Mouse (Mus musculus) kidney, postnatal 0 days (tissue): ENCODE results near the gene Ccs. TPM values are rescaled to one million over a fixed set of nuclear protein-coding genes. Genes with fewer than 3 reads are reported as not detected.

ENCODE experiments used
- ATAC-seq: fragments of 200-750 bp; cut with Nextera tagmentation; replicated peaks from 2 replicates; pipeline ENCODE4 v1.8.0; 2017; ENCODE audit warnings: low read depth, moderate number of reproducible peaks, moderate TSS enrichment, moderate library complexity; ENCODE audit not compliant: low FRiP score
- DNase-seq: peaks from one replicate; pipeline ENCODE4 v3.0.0-alpha.2; 2016; ENCODE audit warnings: low spot score
- H3K27ac ChIP-seq: fragments of 300-500 bp; sonication (generic); 2 replicates; pipeline ENCODE4 v1.5.1; 2014; ENCODE audit warnings: mild to moderate bottlenecking
- H3K27me3 ChIP-seq: fragments of 300-500 bp; sonication (generic); 2 replicates; pipeline ENCODE4 v1.6.1; 2014; ENCODE audit warnings: low read length, mixed read lengths; ENCODE audit not compliant: insufficient read depth
- H3K36me3 ChIP-seq: fragments of 300-500 bp; sonication (generic); 2 replicates; pipeline ENCODE4 v1.6.1; 2014; ENCODE audit warnings: low read length, mixed read lengths; ENCODE audit not compliant: insufficient read depth
- H3K4me1 ChIP-seq: fragments of 300-500 bp; sonication (generic); replicated peaks from 2 replicates; pipeline ENCODE4 v1.6.1; 2014; ENCODE audit warnings: antibody characterized with exemption, low read length, mixed read lengths; ENCODE audit not compliant: insufficient read depth
- H3K4me2 ChIP-seq: fragments of 300-500 bp; sonication (generic); 2 replicates; pipeline ENCODE4 v1.6.1; 2014; ENCODE audit warnings: mild to moderate bottlenecking, low read length, moderate library complexity, mixed read lengths
- H3K4me3 ChIP-seq: fragments of 300-500 bp; sonication (generic); replicated peaks from 2 replicates; pipeline ENCODE4 v1.5.1; 2014; ENCODE audit warnings: low read depth, low read length
- H3K9ac ChIP-seq: fragments of 300-500 bp; sonication (generic); 2 replicates; pipeline ENCODE4 v1.6.1; 2014; ENCODE audit warnings: low read depth, low read length
- H3K9me3 ChIP-seq: fragments of 300-500 bp; sonication (generic); replicated peaks from 2 replicates; pipeline ENCODE4 v1.6.1; 2016; ENCODE audit warnings: low read length, inconsistent platforms, mixed read lengths
- CTCF ChIP-seq: IDR thresholded peaks from 2 replicates; pipeline ENCODE4 v1.5.1; 2016; ENCODE audit warnings: antibody characterized with exemption, low read depth, mild to moderate bottlenecking, moderate library complexity
- WGBS: fragments of 180-500 bp; shearing (Covaris S2); extraction: QIAGEN DNeasy Blood & Tissue Kit; methylation state at CpG from one replicate; pipeline ENCODE4 v1.1.7; 2014; 5-methylcytosine and 5-hydroxymethylcytosine counted together
- polyA plus RNA-seq: library from polyadenylated mRNA; unstranded; fragments of >200 nt; fragmentation: Nextera tagmentation; extraction: Ambion mirVana; gene quantifications from 2 replicates; pipeline ENCODE4 v1.2.1, GENCODE M21; 2015

Gene Ccs
- polyA plus RNA-seq, 1 experiment from 2014 or later: 72.9 TPM

DNA sequence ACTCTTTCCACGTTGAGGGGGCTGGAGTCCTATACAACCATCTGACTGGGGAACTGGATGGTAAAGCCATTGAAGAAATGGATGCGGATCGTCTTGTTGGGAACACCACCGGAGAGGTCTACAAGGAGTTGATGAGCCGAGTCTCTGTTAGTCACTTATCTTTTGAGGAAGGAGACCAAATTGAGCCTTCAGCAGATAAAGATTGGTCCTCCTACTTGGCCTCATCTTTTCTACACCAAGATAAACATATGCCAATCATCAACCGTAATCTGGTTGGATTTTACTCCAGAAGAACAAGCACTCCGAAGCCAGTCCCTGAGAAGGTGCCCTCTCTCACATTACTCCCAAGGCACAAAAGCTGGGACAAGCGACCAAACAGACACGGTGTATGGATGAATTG is 1.7 kb upstream of the Ccs start:
- Histone ChIP-seq H3K36me3 (no peaks in the 10 kb centered on the region), H3K4me1 (0 out of 2 replicates have a peak, but pooled peaks cover 7% of the 10 kb centered on the region), H3K27me3 (no peaks in the 10 kb centered on the region; the same call in 1 of the 2 replicates), H3K4me2 (no peak overlapping the region), H3K9me3 (no peaks in the 10 kb centered on the region), H3K4me3 (no peak overlapping the region), H3K27ac (no peak overlapping the region), H3K9ac (no peak overlapping the region)
- no peak for TF ChIP-seq CTCF
- 84% methylated on average over 9 of the region's 9 CpGs for WGBS
- DNase-seq: no peak
- no peak for ATAC-seq

DNA sequence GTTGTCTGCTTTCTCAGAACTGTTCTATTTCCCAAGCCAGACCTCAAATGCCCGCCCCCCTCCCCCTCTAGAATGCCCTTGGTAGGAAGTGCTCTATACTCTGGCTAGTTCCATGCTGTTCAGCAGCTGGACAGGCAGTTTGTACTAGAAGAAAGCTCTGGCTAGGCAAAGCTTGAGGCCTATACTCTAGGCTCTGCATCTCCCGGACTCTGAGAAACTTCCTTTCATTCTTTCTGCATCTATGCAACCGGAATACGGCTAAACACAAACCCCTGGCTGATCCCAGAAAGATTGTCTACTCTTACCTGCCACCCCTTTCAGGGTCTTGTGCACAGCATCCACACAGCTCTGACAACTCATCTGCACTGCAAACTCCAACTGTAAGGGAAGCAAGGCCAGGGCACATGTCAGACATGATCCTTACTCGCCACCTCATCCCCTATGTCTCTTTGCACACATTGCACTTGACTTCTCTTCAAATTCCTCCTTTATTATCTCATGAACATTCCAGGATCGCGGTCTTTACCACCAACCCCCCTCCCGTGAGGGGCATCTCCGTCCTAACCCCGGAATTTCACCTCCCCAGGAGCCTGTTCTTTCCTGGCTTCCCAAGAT is 499 bp downstream of the Ccs start:
- 24% methylated on average over 10 of the region's 10 CpGs for WGBS
- no peaks in the 10 kb centered on the region for H3K9me3 ChIP-seq
- 0 out of 2 replicates have a peak, but pooled peaks cover 7% of the 10 kb centered on the region for H3K4me1 ChIP-seq
- TF ChIP-seq CTCF: no peak
- peak overlapping the region; percentile 72 for H3K9ac ChIP-seq
- peak overlapping the region; percentile 94 for H3K4me2 ChIP-seq
- peak overlapping the region; percentile 55 for H3K4me3 ChIP-seq
- H3K36me3 ChIP-seq: 0 out of 2 replicates have a peak, but pooled peaks cover 2% of the 10 kb centered on the region
- ATAC-seq (peak; percentile 18; the same call in 1 of the 2 replicates), DNase-seq (peak; percentile 22)
- H3K27ac ChIP-seq: peak overlapping the region; percentile 60
- H3K27me3 ChIP-seq: no peaks in the 10 kb centered on the region; the same call in 1 of the 2 replicates

DNA sequence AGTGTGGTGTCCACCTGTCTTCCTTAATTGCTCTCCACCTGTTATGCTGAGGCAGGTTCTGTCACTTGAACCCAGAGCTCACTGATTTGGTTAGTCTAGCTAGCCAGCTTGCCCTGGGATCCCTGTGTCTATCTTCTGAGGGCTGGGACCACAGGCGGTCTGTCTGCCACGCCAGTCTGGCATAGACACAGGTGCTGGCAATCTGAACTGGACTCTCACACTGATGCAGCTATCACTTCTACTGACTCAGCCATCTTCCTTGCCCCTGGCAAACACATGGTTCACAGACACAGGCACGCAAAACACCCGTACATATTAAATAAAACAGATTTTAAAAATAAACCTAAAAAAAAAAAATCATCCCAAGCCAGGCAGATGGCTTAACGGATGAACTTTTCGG is 2.1 kb downstream of the Ccs start:
- 0 out of 2 replicates have a peak, but pooled peaks cover 7% of the 10 kb centered on the region for H3K4me1 ChIP-seq
- 94% methylated on average over 6 of the region's 6 CpGs for WGBS
- no peak for TF ChIP-seq CTCF
- H3K27me3 ChIP-seq: no peaks in the 10 kb centered on the region; the same call in 1 of the 2 replicates
- H3K4me2 ChIP-seq: no peak overlapping the region
- no peak overlapping the region for H3K4me3 ChIP-seq
- DNase-seq (no peak), ATAC-seq (no peak)
- no peak overlapping the region for H3K27ac ChIP-seq
- H3K9ac ChIP-seq: no peak overlapping the region
- H3K36me3 ChIP-seq: 0 out of 2 replicates have a peak, but pooled peaks cover 2% of the 10 kb centered on the region
- H3K9me3 ChIP-seq: no peaks in the 10 kb centered on the region

DNA sequence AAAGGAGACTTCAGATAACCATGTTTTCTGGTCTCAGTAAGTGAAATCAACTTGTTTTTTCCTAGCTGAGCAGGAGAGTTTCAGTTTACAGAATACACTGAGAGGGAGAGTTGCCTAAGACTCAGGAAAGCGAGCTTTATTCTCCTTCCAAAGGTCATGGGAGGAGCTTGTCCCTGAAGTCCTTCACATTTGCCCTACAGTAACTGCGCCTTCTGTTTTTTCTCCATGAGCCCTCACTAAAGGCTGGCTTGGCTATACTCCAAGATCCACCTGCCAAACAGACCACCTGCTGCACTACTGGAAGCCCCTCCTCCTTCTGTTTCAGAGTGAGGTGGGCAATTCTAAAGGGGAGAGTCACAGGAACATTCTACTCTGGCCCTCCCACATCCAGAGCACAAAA is 3.0 kb downstream of the Ccs start:
- no peaks in the 10 kb centered on the region for H3K9me3 ChIP-seq
- DNase-seq: no peak
- 67% methylated on average over 2 of the region's 2 CpGs for WGBS
- 0 out of 2 replicates have a peak, but pooled peaks cover 2% of the 10 kb centered on the region for H3K36me3 ChIP-seq
- TF ChIP-seq CTCF: no peak
- no peak for ATAC-seq
- H3K27me3 ChIP-seq: no peaks in the 10 kb centered on the region; the same call in 1 of the 2 replicates
- H3K27ac ChIP-seq: no peak overlapping the region; the same call in 1 of the 2 replicates
- H3K9ac ChIP-seq: no peak overlapping the region
- no peak overlapping the region for H3K4me2 ChIP-seq
- no peak overlapping the region for H3K4me3 ChIP-seq
- H3K4me1 ChIP-seq: 0 out of 2 replicates have a peak, but pooled peaks cover 7% of the 10 kb centered on the region

DNA sequence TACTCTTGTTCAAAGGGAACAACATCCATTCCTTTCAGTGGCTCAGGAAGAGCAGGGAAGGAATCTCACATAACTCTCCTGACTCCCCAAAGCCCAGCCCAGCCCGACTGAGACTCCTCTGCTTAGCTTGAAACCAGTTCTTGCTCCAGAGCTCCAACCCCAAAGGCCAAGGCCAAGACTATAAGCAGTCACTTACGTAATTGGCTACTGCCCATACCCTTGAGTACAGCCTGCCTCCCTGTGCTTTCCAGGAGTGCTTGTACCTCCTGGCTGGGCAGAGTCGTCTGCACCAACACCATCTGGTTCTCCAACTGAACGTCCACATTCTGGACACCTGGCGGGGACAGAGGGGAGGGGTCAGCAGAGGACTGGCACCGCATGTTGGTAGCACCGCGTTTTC is 5.2 kb downstream of the Ccs start:
- H3K36me3 ChIP-seq: 0 out of 2 replicates have a peak, but pooled peaks cover 2% of the 10 kb centered on the region
- 0 out of 2 replicates have a peak, but pooled peaks cover 4% of the 10 kb centered on the region for H3K4me1 ChIP-seq
- WGBS: 83% methylated on average over 8 of the region's 8 CpGs
- no peaks in the 10 kb centered on the region for H3K27me3 ChIP-seq
- DNase-seq (no peak), ATAC-seq (no peak)
- H3K9ac ChIP-seq: no peak overlapping the region
- H3K9me3 ChIP-seq: no peaks in the 10 kb centered on the region
- H3K4me2 ChIP-seq: no peak overlapping the region
- no peak for TF ChIP-seq CTCF
- no peak overlapping the region for H3K27ac ChIP-seq
- no peak overlapping the region for H3K4me3 ChIP-seq

DNA sequence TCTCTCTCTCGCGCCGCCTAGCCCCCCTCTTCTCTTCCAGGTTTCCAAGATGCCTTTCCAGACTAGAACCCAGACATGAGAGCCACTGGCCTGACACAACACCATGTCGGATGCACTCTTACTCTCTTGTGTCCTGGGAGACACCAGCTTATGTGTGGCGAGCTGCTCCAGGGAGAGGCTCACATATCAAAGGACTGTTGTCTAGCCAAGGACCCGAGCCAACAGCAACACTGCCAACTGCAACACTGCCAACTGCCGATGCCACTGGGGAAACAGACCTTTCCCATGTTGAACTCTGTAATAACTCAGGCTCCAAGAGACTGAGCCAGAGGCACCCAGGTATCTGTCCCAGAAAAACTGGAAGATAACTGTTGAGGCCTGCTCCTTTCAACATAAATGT is 10.0 kb downstream of the Ccs start:
- DNase-seq (no peak), ATAC-seq (no peak)
- Histone ChIP-seq H3K4me1 (no peaks in the 10 kb centered on the region), H3K4me3 (no peak overlapping the region), H3K27ac (no peak overlapping the region), H3K27me3 (no peaks in the 10 kb centered on the region), H3K36me3 (peaks cover 12% of the 10 kb centered on the region; the same call in 1 of the 2 replicates), H3K9me3 (no peaks in the 10 kb centered on the region), H3K9ac (no peak overlapping the region), H3K4me2 (no peak overlapping the region)
- WGBS: 60% methylated on average over 7 of the region's 7 CpGs
- TF ChIP-seq CTCF: no peak
